Mouse (Mus musculus) layer of hippocampus, adult 6 months (tissue): ENCODE results near the gene Pold1. TPM values are rescaled to one million over a fixed set of nuclear protein-coding genes. Genes with fewer than 3 reads are reported as not detected.

Source experiments
- long read RNA-seq, 2 experiments: library from polyadenylated mRNA; unstranded; transcript quantifications; one replicate each; pipeline ENCODE4 v2.0.0; 2019 to 2020
- microRNA-seq: library from miRNA; unstranded; fragments of <30 nt; microRNA quantifications from one replicate; pipeline ENCODE4 v1.2.0, GENCODE M21; 2020
- polyA plus RNA-seq: library from polyadenylated mRNA; unstranded; fragments of <200 nt; fragmentation: Nextera tagmentation; gene quantifications from 2 replicates; pipeline ENCODE4 v1.2.3, GENCODE M21; 2021

Pold1 gene
- polyA plus RNA-seq = 5.1 and 6.8 TPM in 2 replicates
- long read RNA-seq, experiment 1, transcript Pold1-201 (27 exons, 3,454 nt) = major isoform, 8 of 12 reads
- long read RNA-seq, experiment 1, partial matches to known transcripts = 3 of 12 reads
- long read RNA-seq, experiment 1, other reads (novel, unspliced or antisense) = 1 of 12 reads
- long read RNA-seq, experiment 2, transcript Pold1-201 (27 exons, 3,454 nt) = major isoform, 34 of 45 reads
- long read RNA-seq, experiment 2, partial matches to known transcripts = 5 of 45 reads
- long read RNA-seq, experiment 2, other reads (novel, unspliced or antisense) = 6 of 45 reads

GRCm38 (mm10) chr7:44548497-44549087 lies at the start of gene Pold1:
Gene Pold1, minus strand, starts transcription at chr7:44548849.

GRCm38 (mm10) chr7:44590402-44591347 lies 42.0 kb upstream of the Pold1 start, which contains the start of gene Kcnc3:
Gene Kcnc3, plus strand, starts transcription at chr7:44590664.

GRCm38 (mm10) chr7:44572213-44572701 lies 23.6 kb upstream of the Pold1 start, which contains the start of gene Napsa:
Gene Napsa, plus strand, starts transcription at chr7:44572380.

GRCm38 (mm10) chr7:44553826-44554225 lies 5.2 kb upstream of the Pold1 start, which contains the start of gene Nr1h2:
Gene Nr1h2, minus strand, starts transcription at chr7:44553951.

GRCm38 (mm10) chr7:44531946-44532732 lies 16.5 kb downstream of the Pold1 start, which contains the start of gene Spib:
Gene Spib, minus strand, starts transcription at chr7:44532071.

GRCm38 (mm10) chr7:44524502-44524901 lies 24.1 kb downstream of the Pold1 start, which contains the start of gene Mybpc2:
Gene Mybpc2, minus strand, starts transcription at chr7:44524656.

GRCm38 (mm10) chr7:44495992-44496770 lies 52.5 kb downstream of the Pold1 start, which contains the start of the genes Emc10 and Fam71e1:
Gene Emc10, minus strand, starts transcription at chr7:44496529.
Gene Fam71e1, plus strand, starts transcription at chr7:44496581.

Small RNA genes within 50 kb of the gene (microRNA-seq; reads per million reads assigned to microRNA genes)
- gene Mir7053 = 0.64 reads per million

Other genes starting within 250 kb of the Pold1 start
- gene Clec11a, start 241.9 kb downstream of the Pold1 start, polyA plus RNA-seq = 3.0 and 3.8 TPM in 2 replicates
- gene Shank1, start 238.6 kb downstream of the Pold1 start, polyA plus RNA-seq = 89.2 and 112 TPM in 2 replicates
- gene Syt3, start 164.7 kb downstream of the Pold1 start, polyA plus RNA-seq = 46.6 and 59.0 TPM in 2 replicates
- gene 1700008O03Rik, start 163.0 kb downstream of the Pold1 start, polyA plus RNA-seq = 1.5 and 2.1 TPM in 2 replicates
- 8.4 and 10.6 TPM in 2 replicates for gene Lrrc4b, start 119.8 kb downstream of the Pold1 start, polyA plus RNA-seq
- gene Aspdh, start 83.5 kb downstream of the Pold1 start, polyA plus RNA-seq = 0.99 and 1.0 TPM in 2 replicates
- 88.4 and 99.9 TPM in 2 replicates for gene Josd2, start 80.9 kb downstream of the Pold1 start, polyA plus RNA-seq
- 272 and 282 TPM in 2 replicates for gene Emc10, start 52.3 kb downstream of the Pold1 start, polyA plus RNA-seq
- 7.0 and 9.4 TPM in 2 replicates for gene Fam71e1, start 52.3 kb downstream of the Pold1 start, polyA plus RNA-seq
- gene Mybpc2, start 24.2 kb downstream of the Pold1 start, polyA plus RNA-seq = 0.04 TPM in 1 of 2 replicates, not detected in the other
- gene Spib, start 16.8 kb downstream of the Pold1 start, polyA plus RNA-seq = not detected in 2 replicates
- gene Nr1h2, start 5.1 kb upstream of the Pold1 start, polyA plus RNA-seq = 35.5 and 38.6 TPM in 2 replicates
- 0.09 and 0.10 TPM in 2 replicates for gene Napsa, start 23.5 kb upstream of the Pold1 start, polyA plus RNA-seq
- 3.3 and 4.2 TPM in 2 replicates for gene Kcnc3, start 41.8 kb upstream of the Pold1 start, polyA plus RNA-seq
- gene Myh14, start 122.0 kb upstream of the Pold1 start, polyA plus RNA-seq = 29.7 and 33.9 TPM in 2 replicates
- not detected in 2 replicates for gene Izumo2, start 159.9 kb upstream of the Pold1 start, polyA plus RNA-seq
- 35.9 and 36.4 TPM in 2 replicates for gene Vrk3, start 199.6 kb upstream of the Pold1 start, polyA plus RNA-seq
- 0.11 and 0.16 TPM in 2 replicates for gene Zfp473, start 202.2 kb upstream of the Pold1 start, polyA plus RNA-seq